Mouse (Mus musculus) c-Kit-positive CD71-positive TER-119-positive erythroid progenitor cells, embryonic 14.5 days (primary cell): ENCODE results near the gene Gm3373.
"Not testable (repeated sequence)": the region's sequence is repeated elsewhere in the genome, so short reads cannot be mapped to it uniquely, and the experiment has no call there.

Experiments
- DNase-seq: peaks from one replicate; pipeline ENCODE4 v3.0.0-alpha.2; 2013; ENCODE audit warnings: low spot score

The Gm3373 gene

GRCm38 (mm10) chr14:5741477-5741876, at the start of gene Gm3373:
Gene Gm3373, minus strand, starts transcription at chr14:5741577.
- DNase-seq, result not testable (repeated sequence)

GRCm38 (mm10) chr14:5687357-5687756, 54.0 kb downstream of the Gm3373 start, which contains the start of gene Gm9603:
Gene Gm9603, minus strand, starts transcription at chr14:5687457.
- not testable (repeated sequence) for DNase-seq
